Mouse (Mus musculus) lung, postnatal 14 days (tissue): ENCODE measurements around the gene Celf2.
"Not testable (repeated sequence)": the region's sequence is repeated elsewhere in the genome, so short reads cannot be mapped to it uniquely, and the experiment has no call there.

Source experiments
- DNase-seq: peaks from one replicate; pipeline ENCODE4 v3.0.0; 2021

Gene Celf2

GRCm38 (mm10) chr2:6575316-6575715, 934.0 kb downstream of the Celf2 start:
- DNase-seq = not testable (repeated sequence)

DNA sequence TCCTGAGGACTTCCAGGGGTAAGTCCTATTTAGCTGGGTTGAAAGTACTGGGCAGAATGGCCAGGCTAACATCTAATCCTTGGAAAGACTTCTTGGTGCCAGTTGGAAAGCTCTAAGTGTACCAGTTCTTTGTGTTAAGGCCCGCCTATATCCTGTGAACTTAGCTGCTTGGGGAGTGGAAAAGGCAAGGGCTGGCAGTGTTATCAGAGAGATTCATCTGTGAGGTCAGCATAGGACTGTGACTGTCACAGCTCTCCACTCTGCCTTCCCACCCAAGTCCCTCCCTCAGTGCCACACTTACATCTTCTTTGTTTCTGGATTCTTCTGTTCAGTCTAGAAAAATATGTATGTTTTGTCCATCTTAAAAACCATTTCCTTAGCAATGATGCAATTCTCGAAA, 935.7 kb downstream of the Celf2 start:
- DNase-seq = no peak

- no peak for DNase-seq
These were observed 936.4 kb downstream of the Celf2 start for GRCm38 (mm10) chr2:6572976-6573375.

DNA sequence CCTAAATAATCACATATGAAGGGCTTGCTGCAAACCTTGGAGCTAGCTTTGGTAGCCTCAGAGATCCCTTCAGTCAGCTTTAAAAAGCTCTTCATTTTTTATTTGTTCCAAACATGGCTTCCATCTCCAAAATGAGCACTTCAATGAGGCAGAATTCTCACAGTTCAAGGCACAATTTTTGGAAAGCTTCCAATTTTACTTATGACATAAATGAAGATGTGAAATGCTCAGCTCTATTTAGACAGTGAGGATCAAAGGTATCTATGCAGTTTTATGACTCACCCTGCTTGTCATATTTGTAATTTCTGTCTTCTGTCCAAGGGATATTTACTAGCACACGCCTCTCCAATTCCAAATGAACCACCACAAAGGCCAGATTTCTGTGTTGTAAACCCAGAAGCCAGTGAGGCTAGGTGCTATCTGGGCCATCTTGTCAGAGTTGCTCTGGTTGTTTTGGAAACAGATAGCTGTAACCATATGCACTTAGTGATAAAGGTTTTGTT, 940.3 kb downstream of the Celf2 start:
- DNase-seq = no peak

- no peak for DNase-seq
These were observed 944.2 kb downstream of the Celf2 start for GRCm38 (mm10) chr2:6565175-6565574.

GRCm38 (mm10) chr2:6561337-6561736, 948.0 kb downstream of the Celf2 start:
- no peak for DNase-seq

- no peak for DNase-seq
These were observed 948.6 kb downstream of the Celf2 start for GRCm38 (mm10) chr2:6560802-6561201.

GRCm38 (mm10) chr2:6559581-6559980, 949.8 kb downstream of the Celf2 start:
- DNase-seq = no peak

- DNase-seq = no peak
These were observed 950.8 kb downstream of the Celf2 start for GRCm38 (mm10) chr2:6558303-6559254.

DNA sequence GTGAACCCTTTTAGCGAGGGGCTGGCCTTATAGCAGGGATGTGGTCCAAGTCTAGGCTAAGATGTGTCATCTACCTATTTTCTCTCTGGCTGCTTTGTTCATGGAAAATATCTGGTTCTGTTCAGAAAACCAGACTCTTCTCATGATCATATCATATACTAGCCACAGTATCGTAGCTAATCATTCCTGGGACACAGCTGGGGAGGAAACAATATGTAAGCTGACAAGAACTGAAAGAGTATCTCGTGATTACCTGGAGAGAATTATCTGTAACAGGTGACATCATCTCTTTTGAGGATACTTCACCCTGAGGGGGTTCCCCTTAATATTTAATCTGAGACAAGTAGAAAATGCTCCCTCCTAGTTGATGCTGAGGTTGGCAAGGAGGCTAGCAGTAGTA, 951.6 kb downstream of the Celf2 start:
- DNase-seq = no peak

DNA sequence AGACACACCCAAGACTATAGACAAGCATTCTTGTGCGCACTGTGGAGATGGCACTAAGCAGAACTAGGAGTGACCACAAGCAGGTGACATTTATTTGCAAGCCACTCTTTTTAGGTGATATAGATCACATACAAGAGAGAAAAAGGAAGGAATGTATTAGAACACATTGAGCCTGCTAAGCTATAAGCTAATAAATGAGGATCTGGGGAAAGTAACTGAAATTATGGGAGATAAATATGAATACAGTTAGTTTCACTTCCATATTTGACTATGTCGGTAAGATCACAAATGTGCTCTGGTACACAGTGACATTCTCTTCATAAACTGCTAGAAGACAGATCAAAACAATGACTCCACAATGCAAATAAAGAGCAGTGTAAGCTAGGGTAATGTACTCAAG, 952.5 kb downstream of the Celf2 start:
- no peak for DNase-seq

GRCm38 (mm10) chr2:6553656-6554055, 955.7 kb downstream of the Celf2 start:
- DNase-seq = no peak

GRCm38 (mm10) chr2:6549251-6549650, 960.1 kb downstream of the Celf2 start:
- DNase-seq = no peak

GRCm38 (mm10) chr2:6547139-6547664, 962.2 kb downstream of the Celf2 start:
- no peak for DNase-seq

DNA sequence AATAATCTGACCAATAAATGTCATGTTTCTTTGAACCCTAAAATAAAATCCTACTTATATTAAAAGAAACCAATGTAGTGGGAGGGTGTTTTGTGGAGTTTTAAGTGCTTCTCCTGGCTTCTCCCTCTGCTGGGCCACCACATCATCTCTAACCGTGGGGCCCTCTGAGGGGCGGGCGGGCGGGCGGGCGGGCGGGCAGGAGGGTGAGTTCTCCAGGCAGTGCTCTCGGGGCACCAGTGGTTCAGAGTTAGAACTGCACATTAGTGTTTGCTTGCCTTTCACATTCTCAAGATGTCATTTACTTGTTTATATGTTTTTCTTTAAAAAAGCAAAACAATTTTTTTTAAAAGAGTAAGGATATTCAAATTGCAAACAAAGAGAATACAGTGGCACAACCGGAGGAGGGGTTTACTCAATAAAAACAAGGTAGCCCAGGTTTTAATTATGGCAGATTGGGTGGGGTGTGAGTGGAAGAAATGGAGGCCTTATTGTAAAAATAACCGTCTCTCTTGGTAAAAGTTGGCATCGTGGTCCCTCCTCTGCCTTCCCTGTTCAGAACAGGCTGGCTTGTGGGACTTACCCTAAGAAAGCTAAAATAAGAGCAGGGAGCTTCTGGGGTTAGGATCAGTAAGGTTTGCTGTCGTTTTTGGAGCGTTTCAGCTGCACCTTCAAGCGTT, 962.8 kb downstream of the Celf2 start:
- DNase-seq = no peak

- DNase-seq = peak; percentile 50
These were observed 964.0 kb downstream of the Celf2 start for GRCm38 (mm10) chr2:6545127-6545931.

DNA sequence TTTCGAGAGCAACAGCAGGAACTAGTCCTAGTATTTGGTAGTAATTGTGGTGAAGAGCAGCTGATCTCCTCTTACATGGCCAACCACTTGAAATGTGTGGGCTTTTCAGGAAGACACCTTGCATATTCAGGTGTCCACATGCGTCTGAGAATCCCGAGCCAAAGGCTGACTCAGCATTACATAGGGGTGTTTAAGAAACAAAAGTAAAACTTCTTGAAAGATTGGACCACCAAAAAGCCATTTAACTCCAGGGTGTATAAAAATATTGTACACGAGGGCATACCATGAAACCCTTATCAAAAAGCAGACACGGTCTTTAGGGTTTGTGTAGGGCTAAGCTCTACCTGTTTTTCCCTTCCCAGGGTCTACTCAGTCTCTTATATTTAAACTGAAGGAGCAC, 965.7 kb downstream of the Celf2 start:
- DNase-seq = no peak

GRCm38 (mm10) chr2:6542556-6543180, 966.7 kb downstream of the Celf2 start:
- no peak for DNase-seq

DNA sequence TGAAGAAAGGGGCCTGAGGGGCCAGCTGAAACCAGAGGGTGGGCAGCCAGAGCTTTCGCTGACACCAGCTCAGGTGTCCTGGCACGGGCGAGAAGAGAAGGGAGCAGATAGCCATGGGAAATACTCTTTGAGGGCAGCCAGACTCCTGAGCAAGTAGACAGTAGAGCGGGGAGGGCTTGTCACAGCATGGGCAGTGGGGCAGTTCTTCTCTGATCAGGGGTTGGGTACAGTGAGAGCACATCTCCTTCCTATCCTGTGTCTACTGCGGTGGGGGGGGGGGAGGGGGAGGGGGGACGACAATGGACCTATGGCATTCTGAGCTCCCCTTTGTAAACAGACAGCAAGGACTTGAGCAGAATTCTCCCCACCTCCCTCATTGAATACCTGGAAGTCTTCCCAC, 968.5 kb downstream of the Celf2 start:
- DNase-seq = no peak

DNA sequence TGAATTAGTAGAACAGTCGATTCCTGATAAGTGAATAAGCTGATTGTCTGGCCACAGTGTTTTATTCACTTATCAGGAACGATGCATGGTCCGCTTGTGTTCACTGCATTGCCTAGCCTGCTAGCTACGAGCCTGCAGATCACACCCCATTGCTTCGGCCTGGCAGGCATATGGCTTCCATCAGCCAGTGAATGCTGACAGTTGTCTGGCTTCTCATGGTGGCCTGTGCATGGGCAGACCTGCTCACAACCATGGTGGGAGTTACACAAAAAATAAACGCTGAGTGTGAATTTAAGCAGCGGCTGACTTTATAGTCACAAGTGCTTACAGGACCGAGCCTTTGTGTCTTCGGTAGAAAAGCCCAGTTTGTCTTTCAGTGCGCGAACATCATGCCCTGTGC, 969.3 kb downstream of the Celf2 start:
- peak; percentile 42 for DNase-seq

- no peak for DNase-seq
These were observed 970.9 kb downstream of the Celf2 start for GRCm38 (mm10) chr2:6538500-6538899.

DNA sequence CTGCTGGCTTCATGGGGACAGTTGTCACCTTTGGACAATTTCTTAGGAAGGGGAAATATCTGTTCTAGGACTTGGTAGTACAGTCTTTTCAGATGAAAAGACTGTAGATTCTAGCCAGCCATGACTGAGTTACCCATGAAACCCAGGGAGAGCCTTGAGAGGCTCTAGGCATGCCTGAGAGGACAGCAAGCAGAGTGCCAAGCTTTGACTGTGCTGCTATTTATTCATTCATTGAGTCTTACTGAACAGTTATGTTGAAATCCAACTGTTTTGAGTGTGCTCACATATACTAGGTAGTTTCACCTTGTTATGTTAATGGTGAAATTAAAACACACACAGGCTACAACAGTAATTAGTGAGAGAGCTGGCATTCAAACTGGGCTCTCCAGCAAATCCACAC, 971.3 kb downstream of the Celf2 start:
- DNase-seq = no peak
